Mouse (Mus musculus) bone marrow, adult 2 months (tissue): ENCODE measurements around the gene Ppm1n.

Experiments
- CTCF ChIP-seq: fragments of 200-500 bp; IDR thresholded peaks from 2 replicates; pipeline ENCODE4 v1.5.1; 2011; ENCODE audit warnings: low read length, control low read depth; ENCODE audit not compliant: control insufficient read depth, insufficient read depth
- POLR2A ChIP-seq: fragments of 200-500 bp; IDR thresholded peaks from 2 replicates; pipeline ENCODE4 v1.6.1; 2011; ENCODE audit warnings: low read depth, mild to moderate bottlenecking, control low read depth, low read length, borderline replicate concordance; ENCODE audit not compliant: control insufficient read depth

- TF ChIP-seq CTCF, result no peak
- TF ChIP-seq POLR2A, result no peak
Observed at GRCm38 (mm10) chr7:19257390-19258022, 22.4 kb downstream of the Ppm1n start.
